Mouse (Mus musculus) ZHBTc4 (cell line): ENCODE results near the gene Il13.
A peak's percentile ranks its signal among the peaks of the same experiment; 100 is the strongest.

Experiments used
- DNase-seq: peaks from one replicate; pipeline ENCODE4 v3.0.0-alpha.2; 2011; ENCODE audit warnings: low read depth, low spot score

The Il13 gene

DNA sequence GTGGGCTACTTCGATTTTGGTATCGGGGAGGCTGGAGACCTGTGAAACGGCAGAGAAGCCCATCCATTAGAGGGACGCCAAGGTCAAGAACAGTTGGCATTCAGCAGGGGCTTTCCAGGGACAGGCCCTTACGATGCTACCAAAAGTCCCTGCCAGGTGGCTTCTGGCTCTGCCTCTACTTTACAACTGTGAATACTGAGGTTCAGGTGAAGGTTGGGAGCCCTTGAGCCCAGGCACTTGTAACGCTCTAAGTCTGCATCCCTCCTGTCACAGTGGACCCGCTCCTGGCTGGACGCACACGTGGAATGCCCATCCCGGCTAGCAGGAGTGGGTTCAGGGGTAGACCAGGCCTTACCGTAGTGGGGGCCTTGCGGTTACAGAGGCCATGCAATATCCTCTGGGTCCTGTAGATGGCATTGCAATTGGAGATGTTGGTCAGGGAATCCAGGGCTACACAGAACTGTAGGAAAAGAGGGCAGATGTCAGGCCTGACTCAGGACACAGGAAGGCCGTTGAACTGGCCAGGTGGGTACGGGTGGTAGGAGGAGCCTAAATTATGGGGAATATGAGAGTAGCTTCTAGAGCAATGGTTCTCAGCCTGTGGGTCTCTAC lies 2.3 kb downstream of the Il13 start:
- peak; percentile 68 for DNase-seq

DNA sequence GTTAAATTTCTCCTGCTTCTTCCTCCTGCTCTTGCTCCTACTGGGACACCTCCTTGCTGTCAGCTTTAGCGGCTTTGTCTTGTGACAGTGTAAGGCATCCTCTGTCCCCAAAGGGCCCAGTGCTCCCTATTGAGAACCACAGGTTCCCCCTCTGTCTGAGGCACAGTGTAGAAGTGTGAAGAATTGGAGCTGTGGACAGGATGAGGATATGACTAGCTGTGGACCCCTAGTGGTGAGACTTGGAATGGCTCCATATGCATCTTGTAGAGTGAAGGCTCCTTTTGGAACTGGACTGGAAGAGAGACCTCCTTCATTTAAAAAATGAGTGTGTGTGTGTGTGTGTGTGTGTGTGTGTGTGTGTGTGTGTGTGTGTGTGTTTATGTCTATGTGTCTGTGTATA lies 6.6 kb downstream of the Il13 start:
- DNase-seq = peak; percentile 85

DNA sequence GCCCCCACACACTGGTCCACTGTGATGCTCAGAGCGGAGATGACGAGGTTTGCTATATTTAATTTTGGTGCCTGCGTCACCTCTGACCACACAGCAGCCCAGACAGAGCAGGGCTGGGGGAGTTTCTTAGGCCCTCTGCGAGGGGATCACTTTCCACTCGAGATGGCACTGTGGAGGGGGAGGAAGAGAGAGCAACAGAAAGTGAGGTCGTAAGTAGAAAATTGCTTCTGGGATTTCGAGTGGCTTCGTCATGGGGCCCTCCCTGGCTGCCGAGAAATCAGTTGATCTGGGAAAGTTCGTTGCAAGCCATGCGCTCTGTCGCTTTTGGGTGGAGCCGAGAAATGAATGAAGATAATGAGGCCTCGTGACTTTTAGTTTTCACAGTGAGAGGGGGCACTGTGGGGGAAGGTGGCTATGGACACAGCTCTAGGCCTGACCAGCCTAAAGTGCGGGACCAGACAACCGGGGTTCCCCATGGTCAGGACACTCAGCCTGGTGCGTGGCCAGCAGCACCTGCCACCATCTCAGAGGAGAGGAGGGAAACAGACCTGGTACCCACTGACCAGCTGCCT lies 7.6 kb downstream of the Il13 start:
- DNase-seq = no peak

DNA sequence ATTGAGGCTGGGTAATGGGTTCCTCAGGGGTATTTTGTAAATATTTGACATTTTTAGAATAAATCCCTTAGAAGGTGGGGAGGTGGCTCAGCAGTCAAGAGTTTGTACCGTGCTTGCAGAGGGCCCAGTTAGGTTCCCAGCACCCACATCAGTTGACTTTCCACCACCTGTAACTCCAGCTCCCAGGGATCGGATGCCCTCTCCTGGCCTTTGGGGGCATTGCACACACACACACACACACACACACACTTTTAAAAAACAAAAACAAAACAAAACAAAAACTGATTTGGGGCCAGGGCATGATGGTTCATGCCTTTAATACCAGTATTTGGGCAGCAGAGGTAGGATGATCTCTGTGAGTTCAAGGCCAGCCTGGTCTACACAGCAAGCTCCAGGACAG lies 10.4 kb downstream of the Il13 start:
- DNase-seq = no peak

DNA sequence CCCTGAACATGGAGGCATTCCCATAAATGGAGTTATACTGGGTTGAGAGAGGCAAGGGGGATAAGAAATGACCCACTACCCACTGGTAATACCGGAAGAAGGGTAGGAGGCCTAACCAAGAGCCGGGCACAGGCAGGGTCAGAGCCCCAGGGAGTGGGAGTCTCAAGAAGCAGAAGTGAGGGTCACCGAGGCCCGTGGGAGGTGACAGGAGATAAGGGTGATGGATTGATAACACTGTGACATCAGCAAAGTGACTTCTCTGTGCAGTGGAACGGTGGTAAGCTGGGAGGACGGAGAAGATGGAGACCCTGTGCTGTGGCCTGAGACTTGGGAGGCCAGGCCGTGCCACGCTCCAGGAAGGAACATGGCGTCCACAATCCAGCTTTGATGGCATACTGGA lies 10.9 kb downstream of the Il13 start:
- DNase-seq = no peak

DNA sequence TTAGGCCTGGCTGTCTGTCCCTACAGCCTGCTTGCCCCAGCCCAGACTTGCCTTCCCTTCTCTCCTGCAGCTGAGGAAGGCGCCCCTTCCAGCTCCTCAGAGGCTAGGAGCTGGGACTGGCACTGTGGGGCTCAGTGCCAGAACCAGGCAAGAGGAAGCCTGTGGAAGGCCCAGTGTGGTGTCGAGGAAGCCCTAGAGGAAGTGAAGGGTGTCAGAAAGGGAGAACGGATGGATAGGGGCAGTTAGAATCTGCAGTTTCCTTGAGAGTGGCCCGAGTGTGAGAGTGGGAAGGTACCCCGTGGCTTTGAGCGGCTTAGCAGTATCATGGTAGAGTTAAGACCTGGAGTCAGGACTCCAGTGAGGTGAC lies 12.1 kb downstream of the Il13 start:
- DNase-seq = no peak

DNA sequence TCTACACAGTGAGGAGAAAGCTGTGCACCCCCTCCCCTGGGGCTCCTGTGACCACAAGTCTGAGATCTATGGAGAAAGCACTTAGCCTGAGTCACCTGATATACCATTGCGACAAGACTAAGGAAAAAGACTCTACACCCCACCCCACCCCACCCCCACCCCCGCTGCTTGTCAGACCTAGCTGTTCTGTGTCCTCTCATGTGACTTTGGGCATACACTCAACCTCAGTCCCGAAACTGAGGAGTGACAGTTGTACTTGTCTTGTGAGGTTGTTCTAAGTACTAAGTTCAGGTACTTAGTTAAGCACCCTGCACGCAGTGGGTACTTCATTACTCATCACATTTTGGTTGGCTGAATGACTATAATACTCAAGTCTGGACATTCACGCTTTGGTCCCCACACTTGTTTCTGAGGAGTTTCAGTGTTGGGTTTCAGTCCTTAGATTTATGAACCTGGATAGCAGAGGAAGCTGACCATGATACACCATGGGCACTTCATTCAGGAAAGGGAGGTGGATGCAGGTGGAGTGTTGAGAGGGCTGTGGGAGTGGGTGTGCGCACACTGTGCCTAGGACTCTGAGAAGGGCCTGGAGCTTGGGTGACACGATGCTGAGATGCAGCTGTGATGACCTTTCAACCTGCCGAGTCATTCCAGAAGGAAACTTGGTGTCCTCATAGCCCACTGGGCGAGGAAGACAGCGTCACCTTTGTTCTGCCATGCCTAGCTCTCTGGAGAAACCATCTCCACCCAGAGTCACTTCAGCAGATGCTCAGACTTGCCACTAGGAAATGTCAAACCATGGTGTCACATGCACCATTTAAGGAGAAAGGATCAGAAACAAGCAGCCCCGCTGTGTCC lies 12.7 kb downstream of the Il13 start:
- DNase-seq = no peak

DNA sequence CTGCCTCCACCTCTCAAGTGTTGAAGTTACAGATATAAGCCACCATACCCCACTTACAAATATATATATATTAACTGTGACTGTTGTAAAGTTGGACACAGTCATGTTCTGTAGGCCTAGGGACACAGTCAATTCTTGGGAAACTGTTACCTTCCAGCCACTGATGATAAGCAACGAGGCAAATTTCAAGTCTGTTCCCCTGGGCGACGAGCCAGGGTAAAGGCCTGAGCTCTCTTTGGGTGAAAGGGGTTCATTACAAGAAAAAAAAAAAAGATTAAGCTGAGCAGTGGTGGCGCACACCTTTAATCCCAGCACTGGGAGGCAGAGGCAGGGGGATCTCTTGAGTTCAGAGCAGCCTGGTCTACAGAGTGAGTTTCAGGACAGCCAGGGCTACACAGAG lies 14.4 kb downstream of the Il13 start:
- no peak for DNase-seq

DNA sequence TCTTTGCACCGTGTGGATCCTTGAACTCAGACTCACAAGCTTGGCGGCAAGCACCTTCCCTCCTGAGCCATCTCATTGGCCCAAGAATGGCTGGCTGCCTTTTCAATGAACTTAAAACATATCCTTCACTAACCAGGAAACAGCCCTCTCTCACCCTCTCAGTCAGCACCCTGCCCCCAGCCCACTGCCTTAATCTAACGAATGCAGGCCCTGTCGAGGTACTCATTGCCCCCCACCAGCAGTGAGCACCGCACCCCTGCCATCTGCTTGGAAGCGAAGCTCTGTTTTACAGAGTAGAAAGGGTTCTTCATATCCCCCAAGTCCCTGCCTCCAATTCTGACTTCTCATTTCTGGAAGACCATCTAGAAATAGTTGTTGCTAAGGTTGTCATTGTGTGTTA lies 15.1 kb downstream of the Il13 start:
- DNase-seq = no peak

DNA sequence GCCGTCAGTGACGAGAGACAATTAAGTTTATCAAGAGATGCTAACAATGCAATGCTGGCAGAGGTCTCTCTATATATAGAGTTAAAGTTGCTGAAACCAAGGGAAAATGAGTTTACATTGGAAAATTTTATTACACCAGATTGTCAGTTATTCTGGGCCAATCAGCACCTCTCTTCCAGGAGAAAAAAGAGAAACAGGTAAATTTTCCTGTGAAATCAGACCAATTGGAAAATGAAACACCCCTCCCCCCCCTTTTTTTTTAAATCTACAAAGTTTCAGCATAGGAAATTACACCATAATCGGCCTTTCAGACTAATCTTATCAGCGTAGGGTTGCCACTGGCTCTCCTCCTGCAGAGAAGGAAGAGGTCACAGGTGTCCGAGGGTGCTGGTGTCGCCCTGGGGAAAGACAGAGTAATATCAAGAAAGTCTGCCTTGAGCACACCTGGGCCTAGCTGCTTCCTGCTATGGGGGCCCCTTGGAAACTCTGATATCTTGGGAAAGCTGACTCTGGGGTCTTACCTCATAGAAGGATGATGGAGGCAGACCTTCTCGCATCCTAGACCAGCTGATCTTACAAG lies 15.8 kb downstream of the Il13 start, which contains the start of gene Il4:
Gene Il4, minus strand, starts transcription at position 51 of the 580 bp plus-strand sequence.
- no peak for DNase-seq

DNA sequence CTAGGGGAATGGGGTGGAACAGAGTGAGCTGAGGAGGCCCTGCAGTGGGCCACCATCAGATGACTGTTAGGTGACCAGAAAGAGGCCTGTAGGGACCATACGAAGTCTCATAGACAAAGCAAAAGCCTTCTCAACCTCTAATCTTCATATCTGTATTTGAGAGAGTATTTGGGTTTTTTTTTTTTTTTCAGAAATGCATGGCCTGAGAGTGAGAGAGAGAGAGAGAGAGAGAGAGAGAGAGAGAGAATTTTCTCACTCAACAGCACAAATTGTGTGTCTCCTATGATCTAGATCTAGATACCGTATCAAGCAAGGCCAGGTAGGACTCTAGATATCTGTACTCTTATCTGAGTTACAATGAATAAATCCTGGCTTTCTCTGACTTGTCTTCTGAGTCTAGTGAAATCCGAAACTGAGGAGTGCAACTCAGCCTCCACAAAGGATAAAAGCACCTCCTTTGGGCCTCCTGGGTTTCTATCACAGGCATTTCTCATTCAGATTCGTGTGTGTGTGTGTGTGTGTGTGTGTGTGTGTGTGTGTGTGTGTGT lies 16.9 kb downstream of the Il13 start:
- DNase-seq = no peak

DNA sequence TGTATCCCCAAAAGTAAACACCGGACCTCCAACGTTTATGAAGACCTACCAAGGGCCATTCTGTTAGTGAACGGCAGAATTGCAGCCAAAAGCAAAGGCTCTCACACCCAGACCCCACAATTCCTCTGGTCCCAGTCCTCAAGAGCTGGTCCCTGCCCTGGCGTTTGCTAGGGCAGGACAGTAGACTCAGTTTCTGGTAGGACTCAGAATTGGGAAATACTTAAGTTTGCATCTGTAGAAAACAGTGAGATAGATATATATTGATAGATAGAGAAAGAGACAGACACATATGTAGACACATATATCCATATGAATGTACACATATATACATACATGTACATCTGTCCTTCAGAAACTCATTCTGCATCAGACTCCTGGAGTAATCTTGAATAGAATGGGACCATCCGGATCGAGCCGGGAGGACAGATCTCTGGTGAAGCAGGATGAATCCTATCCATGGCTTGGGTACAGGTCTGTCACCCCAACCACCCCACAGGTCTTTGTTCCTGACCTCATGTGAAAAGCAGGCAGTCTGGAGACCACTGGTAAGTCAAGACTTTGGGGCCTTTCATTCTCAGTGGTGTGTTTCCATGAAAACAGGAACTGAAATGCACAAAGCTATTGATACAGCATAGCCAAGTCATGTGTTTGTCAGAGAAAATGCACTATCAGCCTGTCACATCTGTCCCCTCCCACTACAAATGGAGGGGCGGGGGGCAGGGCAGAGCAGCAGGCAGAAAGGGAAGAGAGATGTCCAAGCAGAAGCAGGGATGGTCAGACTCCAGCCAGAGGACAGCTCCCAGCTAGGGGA lies 17.5 kb downstream of the Il13 start:
- no peak for DNase-seq

DNA sequence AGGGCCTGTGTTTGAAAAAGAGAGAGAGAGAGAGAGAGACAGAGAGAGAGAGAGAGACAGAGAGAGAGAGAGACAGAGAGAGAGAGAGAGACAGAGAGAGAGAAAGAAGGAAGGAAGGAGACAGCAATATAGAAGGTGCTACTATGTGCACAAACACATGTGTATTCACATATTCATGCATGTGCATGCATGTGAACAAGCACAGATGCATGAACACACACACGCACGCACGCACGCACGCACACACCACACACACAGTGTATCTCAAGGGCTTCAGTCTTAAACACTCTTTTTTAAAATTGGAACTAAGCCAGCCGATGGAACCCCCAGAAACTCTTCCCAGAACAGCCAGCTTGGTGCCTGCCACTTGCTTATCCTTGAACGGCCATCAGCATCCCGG lies 18.9 kb downstream of the Il13 start:
- DNase-seq = no peak

DNA sequence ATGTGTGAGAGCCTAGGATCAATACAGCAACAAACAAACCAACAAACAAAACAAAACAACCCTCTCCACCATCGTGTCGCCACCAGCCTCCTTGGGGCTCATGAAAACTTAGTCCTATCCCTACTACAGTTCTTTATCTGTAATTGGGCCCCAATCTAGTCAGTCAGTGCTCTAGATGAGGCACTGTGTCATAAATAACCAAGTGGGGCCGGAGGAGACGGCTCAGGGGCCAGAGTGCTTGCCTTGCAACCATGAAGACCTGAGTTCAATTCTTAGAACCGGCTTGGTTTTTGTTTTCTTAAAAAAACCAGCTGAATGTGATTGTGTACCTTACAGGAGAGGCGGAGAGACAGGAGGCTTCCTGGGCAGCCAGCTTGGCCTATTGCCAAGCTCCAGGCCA lies 19.3 kb downstream of the Il13 start:
- DNase-seq = no peak

DNA sequence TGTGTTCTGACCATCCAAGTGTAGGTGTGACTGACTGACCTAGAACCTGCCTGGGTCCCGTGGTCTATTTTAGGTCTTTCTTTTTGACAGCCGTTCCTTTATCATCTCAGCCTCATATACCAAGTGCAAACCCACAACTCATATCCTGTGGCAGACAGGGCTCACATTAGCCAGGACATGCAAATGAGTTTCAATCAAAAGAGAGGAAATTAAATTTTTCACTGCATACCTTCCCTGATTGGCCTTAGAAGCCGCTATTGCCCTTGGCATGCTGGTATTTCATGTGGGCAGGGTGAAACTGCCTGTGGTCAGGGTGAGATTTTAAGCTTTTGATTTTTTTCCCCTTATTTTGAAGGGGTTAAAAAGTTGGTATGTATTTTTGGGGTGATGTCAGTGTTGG lies 24.8 kb downstream of the Il13 start:
- no peak for DNase-seq

DNA sequence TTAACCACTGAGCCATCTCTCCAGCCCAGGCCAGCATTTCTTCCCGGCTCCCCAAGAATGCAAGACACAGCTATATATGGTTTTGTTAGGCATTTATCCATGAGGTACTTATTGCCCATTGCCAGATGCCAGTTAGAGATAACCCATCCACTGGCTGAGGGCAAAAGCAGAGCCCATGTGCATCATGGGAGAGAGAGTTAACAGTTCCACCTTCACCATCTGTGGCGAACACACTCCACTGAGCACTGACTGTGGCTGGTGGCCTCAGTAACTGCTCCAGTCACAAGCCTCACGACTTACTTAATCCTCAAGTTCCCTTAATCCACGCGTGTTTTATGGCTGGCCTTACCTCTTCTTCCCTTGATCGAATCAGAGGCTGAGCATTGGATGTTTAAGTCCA lies 25.3 kb downstream of the Il13 start:
- no peak for DNase-seq

DNA sequence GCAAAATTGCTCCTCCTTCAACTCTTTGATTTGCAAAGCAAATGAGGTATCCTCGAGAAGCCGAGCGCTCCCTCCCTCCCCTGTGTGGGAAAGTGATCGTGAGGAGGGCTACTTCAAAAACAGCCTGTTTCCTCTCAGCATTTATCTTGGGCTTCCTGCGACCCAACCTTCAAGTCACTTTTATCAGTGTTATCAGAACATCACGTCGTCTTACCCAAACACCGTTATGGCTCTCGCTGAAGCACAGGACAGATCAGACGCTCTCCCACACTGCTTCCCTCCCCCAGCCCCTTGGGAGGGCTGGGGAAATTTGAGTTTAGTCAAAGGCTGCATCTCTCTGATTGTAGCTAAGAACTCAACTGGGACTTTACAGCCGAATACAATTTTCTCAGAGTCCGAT lies 28.9 kb downstream of the Il13 start:
- DNase-seq = no peak

DNA sequence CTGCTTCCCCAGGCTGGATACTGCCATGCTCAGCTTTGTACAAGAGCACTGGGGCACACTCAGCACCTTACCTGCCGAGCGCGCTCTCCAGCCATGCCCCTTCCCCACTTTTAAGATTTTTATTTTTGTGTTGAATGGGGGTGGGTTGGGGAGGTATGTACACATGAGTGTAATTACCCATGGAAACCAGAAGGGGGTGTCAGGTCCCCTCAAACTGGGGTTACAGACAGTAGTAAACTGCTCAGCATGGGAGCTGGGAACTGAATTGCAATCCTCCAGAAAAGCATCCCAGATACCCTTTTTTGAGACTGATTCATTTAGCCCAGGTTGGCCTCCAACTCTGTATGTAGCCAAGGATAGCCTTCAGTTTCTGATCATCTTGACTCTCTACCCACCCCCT lies 29.5 kb downstream of the Il13 start:
- peak; percentile 55 for DNase-seq

DNA sequence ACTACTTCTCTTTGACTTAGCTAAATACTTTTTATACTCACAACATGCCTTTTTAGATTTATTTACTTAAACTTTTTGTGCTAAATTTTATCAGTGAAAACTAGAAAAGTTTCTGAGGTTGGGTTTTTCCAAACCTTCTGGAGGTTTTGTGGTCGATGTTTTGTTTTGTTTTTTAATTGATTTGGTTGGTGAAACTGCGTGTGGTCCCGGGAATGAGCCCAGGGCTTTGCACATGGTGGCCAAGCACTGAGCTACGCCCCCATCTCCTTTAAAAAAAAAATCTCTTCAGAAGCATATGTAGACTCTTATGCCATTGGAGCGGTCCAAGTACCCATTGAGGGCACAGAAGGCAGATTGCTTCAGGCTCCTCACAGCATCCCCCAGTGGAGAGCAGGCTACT lies 43.4 kb downstream of the Il13 start:
- no peak for DNase-seq

DNA sequence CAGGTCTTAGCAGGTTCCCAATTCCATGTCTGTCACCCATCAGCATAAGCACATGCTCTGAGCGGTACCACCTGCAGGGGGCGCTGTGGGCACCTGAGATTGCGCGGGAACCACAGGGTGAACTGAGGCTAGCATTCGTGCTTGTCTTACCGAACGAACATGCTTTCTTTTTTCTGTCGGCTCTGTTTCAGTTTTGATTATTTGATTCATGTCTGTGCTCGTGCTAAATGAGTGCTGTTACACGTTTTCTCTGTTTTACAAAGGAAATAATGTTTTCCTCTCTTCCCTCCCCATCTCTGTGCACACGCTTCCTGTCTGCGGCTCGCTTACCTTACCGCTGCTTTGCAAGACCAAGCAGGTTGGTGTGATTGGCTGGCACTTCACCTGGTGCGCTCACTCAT lies 44.1 kb downstream of the Il13 start:
- DNase-seq = peak; percentile 83

DNA sequence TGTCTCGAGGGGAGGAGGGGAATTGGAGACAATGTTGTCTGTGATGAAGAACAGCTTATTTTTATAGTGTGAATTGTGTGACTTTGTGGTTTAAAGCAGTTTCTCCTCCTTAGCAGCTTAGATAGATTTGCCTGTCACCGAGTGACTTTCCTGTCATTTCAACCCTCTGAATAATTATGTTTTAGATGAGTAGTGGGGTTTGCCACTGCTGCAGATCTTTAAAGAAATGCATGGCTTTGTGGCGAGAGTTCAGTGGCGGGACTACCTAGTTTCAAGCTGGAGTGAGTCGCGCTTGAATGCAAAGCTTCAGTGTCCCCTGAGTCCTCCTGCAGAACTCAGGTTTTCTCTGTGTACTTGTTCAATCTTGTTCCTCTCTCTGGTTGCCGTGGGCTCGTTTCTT lies 46.2 kb downstream of the Il13 start:
- no peak for DNase-seq

DNA sequence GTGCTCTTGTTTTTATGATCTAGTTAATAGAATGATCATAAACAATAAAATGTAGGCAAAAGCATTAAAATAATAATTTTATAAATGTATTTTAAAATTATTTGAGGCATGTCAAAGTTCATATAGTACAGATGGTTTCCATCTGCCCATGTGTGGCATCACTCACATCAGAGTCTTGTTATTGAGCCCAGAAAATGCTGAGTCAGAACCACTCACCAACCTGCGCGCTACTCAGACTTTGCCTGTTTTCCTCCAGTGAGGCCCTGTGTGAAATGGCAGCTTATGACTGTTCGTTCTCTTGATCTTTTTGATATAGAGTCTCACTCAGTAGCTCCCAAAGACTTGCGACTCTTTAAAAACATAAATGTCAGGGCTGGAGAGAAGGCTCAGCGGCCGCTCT lies 49.0 kb downstream of the Il13 start:
- no peak for DNase-seq
